In the genomic region with DNA sequence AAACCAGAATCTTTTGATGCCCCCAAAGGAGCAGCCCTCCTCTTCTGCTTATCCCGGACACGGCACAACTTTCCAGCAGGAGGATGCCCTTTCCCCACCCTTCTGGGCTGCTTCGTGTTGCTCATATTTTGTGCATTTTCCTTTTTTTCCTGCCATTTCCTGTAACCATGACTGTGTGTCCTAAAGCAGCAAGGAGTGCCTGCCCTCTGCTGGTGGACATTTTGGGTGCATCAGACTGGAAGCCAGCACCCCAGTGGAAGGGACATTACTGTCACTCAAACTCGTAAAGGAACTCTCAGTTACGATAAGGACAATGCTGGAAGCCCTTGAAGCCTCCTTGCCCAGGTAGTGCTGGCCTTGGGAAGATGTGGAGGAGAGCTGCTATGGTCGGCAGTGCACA, we compare ENCODE assay signal across 9 mouse cellular contexts. TPM values are rescaled to one million over a fixed set of nuclear protein-coding genes. Genes with fewer than 3 reads are reported as not detected.
DNase-seq lines count a peak whose midpoint lies in the region; ATAC-seq lines count a peak whose summit lies in the region.
"Had no signal": no experiment of that assay in that cellular context is flagged by ENCODE, and none has a peak within 500 bp of the region (broad histone marks: within the 10 kb centered on the region; RNA-seq: fewer than 3 reads in every experiment).

No protein-coding gene starts in this region.

- no peak overlapping the region for H3K9ac ChIP-seq in lung, embryonic 15.5 days
- H3K9ac ChIP-seq: heart, embryonic 15.5 days had no signal

- H3K4me2 ChIP-seq in lung, embryonic 15.5 days = no peak overlapping the region; the same call in 1 of the 2 replicates
- H3K4me2 ChIP-seq: heart, embryonic 15.5 days had no signal

- 0 out of 2 replicates have a peak, but pooled peaks cover 3% of the 10 kb centered on the region for H3K27me3 ChIP-seq in heart, embryonic 10.5 days (ENCODE audit: insufficient read depth, poor library complexity, severe bottlenecking)
- H3K27me3 ChIP-seq in lung, embryonic 15.5 days = no peaks in the 10 kb centered on the region
- H3K27me3 ChIP-seq: heart, embryonic 15.5 days had no signal

- peak; percentile 53; the same call in 1 of the 2 replicates for ATAC-seq in lung, embryonic 15.5 days (ENCODE audit: borderline replicate concordance, extremely low read depth, low FRiP score, low TSS enrichment)

- no peaks in the 10 kb centered on the region for H3K9me3 ChIP-seq in heart, embryonic 10.5 days
- no peaks in the 10 kb centered on the region for H3K9me3 ChIP-seq in lung, embryonic 15.5 days
- H3K9me3 ChIP-seq: heart, embryonic 15.5 days had no signal

- DNase-seq in CD4-positive helper T cell, adult 2 months (ENCODE audit: low read depth, low spot score) = peak; percentile 35
- DNase-seq in adrenal gland, adult 18-20 months (ENCODE audit: low spot score in 2 of 2) = peak; percentile 73 to 76
- DNase-seq in embryo, embryonic 11.5 days (ENCODE audit: low read depth, low spot score) = peak; percentile 29
- DNase-seq in heart, embryonic 10.5 days (ENCODE audit: low spot score) = peak; percentile 82
- DNase-seq in kidney, postnatal 14 days = peak; percentile 81
- peak; percentile 74 for DNase-seq in ovary, postnatal 36 days (ENCODE audit: low spot score)
- peak; percentile 69 for DNase-seq in thymus, postnatal 25 days

- no peak overlapping the region for H3K27ac ChIP-seq in heart, embryonic 10.5 days
- no peak overlapping the region for H3K27ac ChIP-seq in lung, embryonic 15.5 days
- H3K27ac ChIP-seq: heart, embryonic 15.5 days had no signal

- 37% methylated on average over 6 of the region's 6 CpGs for WGBS in heart, embryonic 10.5 days
- 22% methylated on average over 6 of the region's 6 CpGs for WGBS in lung, embryonic 15.5 days

- H3K4me1 ChIP-seq in heart, embryonic 10.5 days = no peaks in the 10 kb centered on the region
- H3K4me1 ChIP-seq in lung, embryonic 15.5 days = peaks cover 14% of the 10 kb centered on the region

- no peak overlapping the region for H3K4me3 ChIP-seq in heart, embryonic 10.5 days
- no peak overlapping the region for H3K4me3 ChIP-seq in lung, embryonic 15.5 days
- H3K4me3 ChIP-seq: heart, embryonic 15.5 days had no signal

- no peaks in the 10 kb centered on the region for H3K36me3 ChIP-seq in heart, embryonic 10.5 days
- H3K36me3 ChIP-seq in lung, embryonic 15.5 days = no peaks in the 10 kb centered on the region
- H3K36me3 ChIP-seq: heart, embryonic 15.5 days had no signal

RNA-seq across cellular contexts. Expression of a gene that starts 30.9 kb away (rescaled TPM):
- 10 to 100 TPM; 18.6 to 22.3 TPM for total RNA-seq in adrenal gland, adult 18-20 months (2021)
- polyA plus RNA-seq in heart, embryonic 10.5 days (2016; fragmentation: Nextera tagmentation; extraction: Ambion mirVana) = 14.8 and 19.9 TPM in 2 replicates
- 44.9 and 45.5 TPM in 2 replicates for polyA plus RNA-seq in lung, embryonic 15.5 days (2015; fragmentation: Nextera tagmentation; extraction: Ambion mirVana)

RNA-seq across cellular contexts. Expression of a gene that starts 52.2 kb away (rescaled TPM):
- total RNA-seq in adrenal gland, adult 18-20 months (2021) = 1 to 10 TPM in 1 of 2 experiments, under 1 TPM in 1; 0.13 to 1.4 TPM
- 0.26 TPM in 1 of 2 replicates, not detected in the other for polyA plus RNA-seq in heart, embryonic 10.5 days (2016; fragmentation: Nextera tagmentation; extraction: Ambion mirVana)
- polyA plus RNA-seq in lung, embryonic 15.5 days (2015; fragmentation: Nextera tagmentation; extraction: Ambion mirVana) = 6.5 and 6.9 TPM in 2 replicates

Comparison
In these comparisons a context has a peak if more than half of its experiments do, and no peak if none do; other contexts are left out.
1. DNase-seq: peak in every context shown above with its lines; median percentile 82 in heart, embryonic 10.5 days; 81 in kidney, postnatal 14 days; 74 in adrenal gland, adult 18-20 months; 74 in ovary, postnatal 36 days; 69 in thymus, postnatal 25 days; 35 in CD4-positive helper T cell, adult 2 months; 29 in embryo, embryonic 11.5 days.